Mouse (Mus musculus): ENCODE results near the gene Sco2.

DNA sequence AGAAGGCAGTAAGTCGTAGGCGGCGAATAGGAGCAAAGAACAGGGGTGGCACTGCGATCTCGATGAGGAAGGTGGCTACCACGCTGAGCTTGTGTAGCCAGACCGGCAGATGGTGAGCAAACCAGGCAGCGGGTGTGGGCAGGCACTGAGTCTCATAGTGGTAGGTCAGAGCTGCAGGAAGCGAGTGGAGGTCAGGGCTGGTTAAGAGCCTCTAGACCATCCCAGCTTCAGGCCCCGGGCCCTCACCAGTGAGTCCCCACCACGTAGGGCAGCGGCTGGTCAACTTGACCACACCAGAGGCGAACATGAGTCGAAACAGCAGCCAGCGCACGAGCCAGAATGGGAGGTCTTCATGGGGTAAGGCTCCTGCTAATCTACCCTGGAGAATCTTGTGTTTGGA lies 19.8 kb downstream of the Sco2 start:
- TF ChIP-seq CTCF (IDR thresholded peaks at IDR 0.05; ENCODE audit: extremely low read depth, insufficient read depth, insufficient read length, insufficient replicate concordance) (no peak), POLR2A (IDR thresholded peaks at IDR 0.05; ENCODE audit: low read depth, low read length) (no peak)
